Mouse (Mus musculus): ENCODE results near the gene Notch3.
"Not testable (repeated sequence)": the region's sequence is repeated elsewhere in the genome, so short reads cannot be mapped to it uniquely, and the experiment has no call there.

Gene Notch3

DNA sequence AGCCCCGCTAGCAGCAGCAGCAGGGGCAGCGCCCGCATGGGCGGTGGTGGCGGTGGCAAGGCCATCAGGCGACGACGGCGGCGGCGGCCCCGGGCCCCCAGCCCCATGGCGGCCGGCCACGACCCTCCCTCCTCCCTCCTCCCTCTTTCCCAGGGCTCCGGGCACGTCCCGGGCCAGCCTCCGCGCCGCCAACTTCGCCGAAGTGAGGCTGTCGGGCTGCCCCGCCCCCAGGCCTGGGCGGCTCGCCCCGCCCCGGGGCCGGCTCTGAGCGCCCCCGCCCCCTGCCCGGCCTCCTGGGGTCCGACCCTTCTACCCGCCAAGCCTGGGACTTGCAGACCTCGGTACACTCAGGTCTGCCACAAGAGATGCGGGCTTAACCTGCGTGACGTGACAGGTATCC, at the start of gene Notch3:
Gene Notch3, minus strand, starts transcription at position 166 of the 400 bp plus-strand sequence.
- ATAC-seq (ENCODE audit: insufficient number of reproducible peaks, low FRiP score, low TSS enrichment): no peak

- ATAC-seq (ENCODE audit: insufficient number of reproducible peaks, low FRiP score, low TSS enrichment): not testable (repeated sequence)
Observed at GRCm38 (mm10) chr17:32215587-32215986, 48.9 kb upstream of the Notch3 start.

- not testable (repeated sequence) for ATAC-seq (ENCODE audit: insufficient number of reproducible peaks, low FRiP score, low TSS enrichment)
Observed at GRCm38 (mm10) chr17:32211554-32211953, 44.9 kb upstream of the Notch3 start.

DNA sequence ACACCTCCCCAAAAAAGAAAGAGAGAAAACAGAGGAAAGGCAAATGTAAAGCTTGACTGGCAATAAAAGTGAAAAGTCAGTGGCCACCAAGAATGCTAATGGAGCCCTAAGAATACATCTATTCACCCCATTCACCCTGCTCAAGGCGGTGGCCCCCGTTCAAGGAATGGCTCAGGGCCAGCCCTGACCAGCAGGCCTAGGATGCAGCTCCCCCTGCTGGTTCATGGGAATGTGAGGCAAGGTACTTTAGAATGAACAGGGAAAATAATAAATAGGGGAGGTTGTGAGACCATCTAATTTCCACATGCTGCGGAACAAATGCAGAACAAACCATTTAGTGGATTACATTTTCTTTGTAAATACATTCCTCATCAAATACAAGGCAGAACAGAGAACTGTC, 43.1 kb upstream of the Notch3 start:
- ATAC-seq (ENCODE audit: insufficient number of reproducible peaks, low FRiP score, low TSS enrichment): no peak

DNA sequence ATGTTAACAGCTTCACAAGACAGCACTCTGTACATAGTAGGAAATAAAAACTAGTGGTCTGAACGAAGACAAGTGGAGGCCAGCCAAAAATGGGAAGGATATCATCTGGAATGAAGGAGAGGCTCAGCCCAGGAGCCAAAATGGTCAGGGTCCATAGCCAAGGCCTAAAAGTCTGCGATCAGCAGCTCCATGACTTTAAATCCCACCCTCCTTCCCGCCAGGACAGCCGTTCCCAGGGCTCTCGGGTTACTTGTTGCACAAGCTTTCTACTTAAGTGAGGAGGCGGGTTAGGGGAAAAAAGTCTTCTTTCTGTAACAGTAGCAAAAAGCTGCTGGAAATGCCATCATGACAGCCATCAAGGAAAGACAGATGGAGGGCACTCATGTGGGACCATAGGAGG, 42.5 kb upstream of the Notch3 start:
- no peak for ATAC-seq (ENCODE audit: insufficient number of reproducible peaks, low FRiP score, low TSS enrichment)

GRCm38 (mm10) chr17:32207586-32208245, 41.1 kb upstream of the Notch3 start:
- no peak for ATAC-seq (ENCODE audit: insufficient number of reproducible peaks, low FRiP score, low TSS enrichment)

GRCm38 (mm10) chr17:32205345-32205744, 38.7 kb upstream of the Notch3 start:
- no peak for ATAC-seq (ENCODE audit: insufficient number of reproducible peaks, low FRiP score, low TSS enrichment)

DNA sequence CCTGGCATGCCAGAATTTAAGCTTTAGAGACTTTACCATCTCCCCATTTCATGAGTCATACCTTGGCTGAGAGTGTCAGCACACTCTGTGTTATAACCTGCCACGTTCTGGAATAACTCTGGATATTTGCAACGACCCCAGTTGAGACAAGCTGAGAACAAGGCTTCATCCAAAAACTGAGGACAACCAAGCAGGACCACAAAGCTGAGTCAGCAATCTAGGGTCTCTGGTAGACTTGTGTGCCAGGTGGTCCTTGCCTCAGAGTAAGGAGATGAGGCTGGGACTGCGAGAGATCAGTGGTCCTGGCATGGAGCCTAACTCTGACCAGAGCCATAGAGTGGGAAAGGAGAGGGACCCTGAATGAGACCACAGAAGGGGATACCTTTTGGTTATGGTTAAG, 36.3 kb upstream of the Notch3 start:
- ATAC-seq (ENCODE audit: insufficient number of reproducible peaks, low FRiP score, low TSS enrichment): no peak

DNA sequence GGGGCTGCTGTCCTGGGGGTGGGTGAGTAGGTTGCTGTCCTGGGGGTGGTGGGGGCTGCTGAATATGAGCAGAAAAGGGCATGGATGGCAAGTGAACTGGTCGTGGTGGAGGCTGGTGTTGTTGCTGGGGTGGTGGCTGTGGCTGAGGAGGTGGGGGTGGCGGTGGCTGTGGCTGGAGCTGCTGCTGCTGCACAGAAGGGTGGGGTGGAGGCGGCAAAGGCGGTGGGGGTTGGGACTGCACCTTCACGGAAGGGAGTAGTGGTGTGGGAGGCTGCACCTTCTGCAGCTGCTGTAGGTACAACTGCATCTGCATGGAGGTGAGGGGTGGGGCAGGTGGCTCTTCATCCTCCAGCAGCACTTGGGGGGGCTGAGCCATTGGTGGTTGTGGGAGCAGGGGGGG, 34.4 kb upstream of the Notch3 start:
- no peak for ATAC-seq (ENCODE audit: insufficient number of reproducible peaks, low FRiP score, low TSS enrichment)

GRCm38 (mm10) chr17:32199796-32200195, 33.1 kb upstream of the Notch3 start:
- no peak for ATAC-seq (ENCODE audit: insufficient number of reproducible peaks, low FRiP score, low TSS enrichment)

GRCm38 (mm10) chr17:32197156-32197555, 30.5 kb upstream of the Notch3 start:
- ATAC-seq (ENCODE audit: insufficient number of reproducible peaks, low FRiP score, low TSS enrichment): no peak

- ATAC-seq (ENCODE audit: insufficient number of reproducible peaks, low FRiP score, low TSS enrichment): no peak
Observed at GRCm38 (mm10) chr17:32195725-32196124, 29.1 kb upstream of the Notch3 start.

GRCm38 (mm10) chr17:32193010-32193409, 26.4 kb upstream of the Notch3 start:
- ATAC-seq (ENCODE audit: insufficient number of reproducible peaks, low FRiP score, low TSS enrichment): no peak

DNA sequence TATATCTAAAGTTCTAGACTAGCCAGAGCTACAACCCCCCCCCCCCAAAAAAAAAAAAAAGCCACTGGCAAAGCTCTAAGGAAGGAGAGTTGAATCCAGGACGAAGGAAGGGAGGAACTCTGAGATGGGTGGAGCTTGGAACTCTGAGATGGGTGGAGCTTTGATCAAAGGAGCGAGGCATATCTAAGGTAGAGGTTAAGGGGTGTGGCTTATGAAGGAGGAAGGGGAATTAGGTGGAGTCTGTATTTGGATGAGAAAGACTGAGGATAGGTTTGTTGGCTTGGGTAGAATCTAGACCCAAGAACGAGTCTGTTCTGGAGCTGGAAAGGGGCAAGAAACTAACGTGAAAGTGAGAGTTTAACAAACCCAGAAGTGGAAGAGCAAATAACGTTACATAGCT, 23.2 kb upstream of the Notch3 start:
- no peak for ATAC-seq (ENCODE audit: insufficient number of reproducible peaks, low FRiP score, low TSS enrichment)

DNA sequence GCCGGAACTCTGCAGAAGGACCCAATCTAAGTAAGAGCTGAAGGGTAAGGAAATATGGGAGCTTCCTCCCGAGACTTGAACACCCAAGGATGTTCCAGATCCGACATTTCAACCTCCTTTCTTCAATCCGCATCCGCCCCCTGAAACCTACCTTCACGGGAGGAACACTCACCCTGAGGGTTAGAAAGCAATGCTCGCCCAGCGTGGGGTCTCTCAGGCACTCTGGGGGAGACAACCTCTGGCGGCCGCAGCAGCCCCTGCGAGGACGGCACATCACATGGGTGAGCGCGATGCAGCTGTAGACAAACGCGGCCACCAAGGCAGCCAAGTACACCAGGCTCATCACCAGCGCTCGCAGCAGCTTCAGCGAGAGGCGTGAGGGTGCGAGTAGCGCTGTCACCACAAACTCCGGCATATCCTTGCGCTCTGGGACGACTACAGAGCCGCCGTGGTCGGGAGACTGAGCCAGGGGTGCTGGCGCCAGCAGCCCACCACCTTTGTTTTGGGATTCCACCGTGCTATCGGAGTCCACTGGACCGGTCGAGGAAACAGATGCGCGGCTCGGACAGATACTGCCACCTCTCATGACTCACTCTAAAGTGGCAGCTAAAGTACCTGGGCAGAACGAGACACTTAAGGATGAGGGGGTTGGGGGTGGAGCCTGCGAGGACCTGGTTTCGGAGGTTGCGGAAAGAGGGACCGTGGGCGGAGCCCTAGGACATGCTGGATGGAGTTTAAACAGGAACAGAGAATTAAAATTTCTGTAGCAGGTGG, 22.4 kb upstream of the Notch3 start, which contains the start of gene Ephx3:
Gene Ephx3, minus strand, starts transcription at position 687 of the 774 bp plus-strand sequence.
- ATAC-seq (ENCODE audit: insufficient number of reproducible peaks, low FRiP score, low TSS enrichment): no peak

GRCm38 (mm10) chr17:32183017-32183416, 16.4 kb upstream of the Notch3 start:
- no peak for ATAC-seq (ENCODE audit: insufficient number of reproducible peaks, low FRiP score, low TSS enrichment)

DNA sequence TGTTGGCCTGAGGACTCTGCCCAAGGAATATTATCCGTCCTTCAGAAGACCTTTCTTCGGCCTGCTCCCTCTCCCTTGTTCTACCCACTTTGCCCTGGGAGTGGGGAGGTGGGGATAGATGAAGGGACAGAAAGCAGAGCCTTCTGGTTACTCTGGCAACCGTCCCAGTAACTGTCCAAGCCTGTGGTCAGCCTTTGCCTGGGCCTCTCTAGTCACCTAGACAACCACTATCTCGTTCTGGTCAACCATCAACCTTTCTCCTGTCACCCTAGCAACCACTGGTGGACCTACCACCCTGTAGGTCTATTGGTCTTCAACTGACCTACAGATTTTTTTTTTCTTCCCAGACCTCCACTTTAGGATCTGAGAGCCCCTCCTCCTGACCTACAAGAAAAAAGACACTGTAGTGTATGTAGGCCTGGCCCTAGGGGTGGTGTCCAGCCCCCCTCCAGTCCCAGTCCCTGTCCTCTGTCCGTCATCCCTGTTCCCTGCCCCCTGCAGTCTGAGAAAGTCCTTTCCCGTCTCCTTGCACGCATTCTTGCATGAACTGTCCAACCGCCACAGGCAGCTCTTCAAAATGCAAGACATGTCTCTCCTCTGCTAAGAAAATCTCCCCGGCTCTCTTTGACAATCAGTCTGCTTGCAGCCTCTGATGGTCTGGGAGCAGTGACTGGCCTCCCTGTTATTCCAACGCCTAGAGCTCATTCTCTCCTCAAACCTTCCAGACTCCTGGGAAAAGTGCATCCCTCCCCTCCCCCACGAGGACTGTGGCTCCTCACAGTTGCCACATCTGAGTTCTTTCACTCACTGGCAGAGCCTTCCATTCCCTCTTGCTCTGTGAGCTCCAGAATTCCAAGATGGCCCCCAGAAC, 13.2 kb upstream of the Notch3 start:
- ATAC-seq (ENCODE audit: insufficient number of reproducible peaks, low FRiP score, low TSS enrichment): no peak

DNA sequence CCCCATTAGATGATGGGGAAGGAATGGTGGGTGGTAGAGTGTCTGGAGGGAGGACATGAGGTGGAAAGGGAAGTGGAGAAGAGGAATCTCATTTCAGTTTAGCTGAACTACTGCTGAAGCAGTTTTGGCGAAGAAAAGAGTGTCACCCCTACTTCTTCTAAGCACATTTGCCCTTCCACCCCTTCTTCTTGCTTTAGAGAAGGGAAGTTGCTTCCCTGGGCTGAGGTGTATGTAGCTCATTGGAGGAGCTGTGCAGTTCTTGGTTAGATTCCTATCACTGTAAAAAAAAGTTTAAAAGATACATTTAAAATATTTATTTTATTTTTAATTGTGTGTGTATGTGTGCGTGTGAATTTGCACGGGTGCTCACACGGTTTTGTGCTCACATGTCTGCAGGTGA, 10.3 kb upstream of the Notch3 start:
- ATAC-seq (ENCODE audit: insufficient number of reproducible peaks, low FRiP score, low TSS enrichment): no peak

DNA sequence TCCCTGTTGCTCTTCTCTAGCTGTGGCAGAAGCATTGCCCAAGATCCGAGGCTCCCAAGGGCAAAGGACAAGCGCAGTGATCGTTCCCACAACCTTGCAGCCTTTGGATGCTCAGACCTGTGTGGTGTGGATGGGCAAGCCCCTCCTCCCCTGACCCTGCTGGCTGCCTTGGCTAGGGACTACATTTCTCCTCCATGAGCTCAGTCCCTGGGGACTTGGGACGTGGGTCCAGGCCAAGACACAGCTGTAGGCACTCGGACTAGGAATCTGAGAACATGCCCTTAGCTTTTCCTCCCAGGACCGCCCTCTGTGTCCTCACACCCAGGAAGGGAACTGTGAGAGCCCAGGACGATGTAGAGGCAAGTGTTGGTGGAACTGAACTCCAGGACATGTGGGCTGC, 6.5 kb upstream of the Notch3 start:
- ATAC-seq (ENCODE audit: insufficient number of reproducible peaks, low FRiP score, low TSS enrichment): no peak

DNA sequence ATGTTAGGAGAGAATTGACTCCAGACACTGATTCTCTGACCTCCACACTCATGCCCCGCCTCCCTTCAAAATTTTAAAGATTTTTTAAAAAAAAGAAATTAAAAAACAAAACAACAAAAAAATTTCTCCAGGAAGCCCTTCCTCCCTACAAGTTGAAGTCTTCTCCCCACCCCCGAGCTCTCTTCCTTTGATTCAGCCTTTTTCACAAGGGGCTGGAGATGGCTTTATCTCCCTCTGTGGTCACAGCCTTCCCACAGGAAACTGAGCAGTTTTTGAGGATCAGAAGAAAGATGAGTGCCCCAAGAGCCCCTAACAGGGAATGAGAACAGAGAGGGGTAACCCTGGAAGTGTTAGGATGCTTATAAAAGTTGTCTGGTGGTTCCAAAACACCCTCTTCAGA, 5.8 kb upstream of the Notch3 start:
- ATAC-seq (ENCODE audit: insufficient number of reproducible peaks, low FRiP score, low TSS enrichment): no peak
